Mouse (Mus musculus): ENCODE results near the gene Rerg.
A peak's percentile ranks its signal among the peaks of the same experiment; 100 is the strongest.

Rerg gene

DNA sequence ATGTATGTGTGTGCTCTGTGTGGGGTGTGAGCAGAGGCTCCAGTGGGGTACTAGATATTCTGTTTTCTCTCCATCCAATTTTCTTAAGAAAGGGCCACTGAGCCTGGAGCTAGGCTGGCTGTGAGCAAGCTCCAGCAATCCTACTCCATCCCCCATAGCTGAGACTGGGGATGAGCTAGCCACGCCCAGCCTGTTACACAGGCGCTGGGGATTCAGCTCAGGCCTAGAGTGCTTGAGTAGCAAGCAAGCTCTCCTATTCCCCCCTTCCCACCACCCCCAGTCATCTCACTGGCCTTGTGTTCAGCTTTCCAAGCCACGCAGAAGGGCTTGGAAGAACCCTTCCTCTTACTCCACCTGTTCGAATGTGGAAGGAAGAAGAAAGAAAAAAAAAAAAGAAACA, 7.2 kb downstream of the Rerg start:
- DNase-seq (ENCODE audit: extremely low spot score), result no peak

DNA sequence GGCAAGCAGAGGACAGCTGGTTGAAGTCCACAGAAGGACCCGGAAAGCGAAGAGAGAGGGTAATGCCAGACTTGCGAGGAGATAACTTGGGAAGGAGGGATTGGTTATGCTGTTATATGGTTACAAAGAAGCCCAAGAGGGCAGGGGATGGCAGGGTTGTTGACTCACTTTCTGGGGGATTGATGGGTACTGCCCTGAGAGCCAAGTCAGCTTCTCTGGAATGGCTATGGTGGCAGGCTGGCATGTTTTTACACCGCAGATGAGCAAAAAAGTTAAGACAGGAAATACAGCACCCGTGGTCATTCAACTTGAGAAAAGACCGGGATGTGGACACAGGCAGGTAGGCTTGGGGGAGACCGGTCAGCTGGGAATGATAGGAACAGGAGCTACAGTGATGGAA, 7.8 kb downstream of the Rerg start:
- no peak for DNase-seq (ENCODE audit: extremely low spot score)

DNA sequence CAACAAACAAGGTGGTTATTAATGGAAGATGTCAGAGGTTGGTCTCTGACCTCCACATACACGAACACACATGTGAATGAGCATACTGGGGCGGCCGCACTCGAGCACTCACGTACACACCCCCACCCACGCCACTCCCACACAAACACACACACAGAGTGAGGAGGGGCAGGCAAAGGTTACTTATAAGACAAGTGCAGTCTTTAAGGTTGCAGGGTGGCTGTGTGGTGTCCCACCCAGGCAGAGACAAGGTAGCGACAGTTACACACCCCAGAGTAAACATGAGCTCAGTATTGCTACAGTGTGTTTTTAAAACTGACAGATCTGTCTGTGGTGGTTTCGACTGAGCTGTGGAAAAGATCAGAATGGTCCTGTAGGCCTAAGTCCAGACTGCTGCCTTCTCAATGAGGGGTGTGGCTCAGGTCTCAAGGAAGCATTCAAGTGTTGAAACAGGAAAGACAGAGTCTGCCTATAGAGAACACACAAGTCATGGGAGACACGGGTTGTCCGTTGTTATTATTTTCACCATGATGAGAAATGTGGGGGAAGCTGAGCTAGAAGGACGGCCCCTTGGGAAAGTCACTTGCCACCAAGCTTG, 8.7 kb downstream of the Rerg start:
- DNase-seq (ENCODE audit: extremely low spot score), result no peak

DNA sequence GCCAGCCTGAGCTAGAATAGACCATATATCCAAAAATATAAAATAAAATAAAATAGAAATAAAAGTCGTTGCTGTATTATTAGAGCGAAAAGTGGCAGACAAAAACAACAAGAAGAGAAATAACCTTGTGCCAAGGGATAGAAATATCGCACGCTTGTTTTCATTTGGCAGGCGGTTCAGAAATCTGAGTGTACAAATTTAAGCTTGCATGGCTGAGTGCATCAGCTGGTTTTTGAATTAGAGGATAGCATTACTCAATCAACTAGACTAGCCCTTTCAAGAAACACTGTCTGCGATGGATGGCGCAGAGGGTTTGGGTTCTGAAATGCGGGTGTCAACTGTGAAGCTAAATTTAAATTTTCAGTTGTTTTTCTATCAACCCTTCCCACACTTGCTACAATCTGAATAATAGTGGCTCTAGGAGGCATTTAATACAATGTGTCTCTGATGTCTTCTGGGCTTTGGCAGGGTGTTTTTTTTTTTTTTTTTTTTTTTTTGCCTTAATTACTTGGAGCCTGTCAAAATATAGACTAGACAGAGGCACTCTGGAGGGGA, 10.8 kb downstream of the Rerg start:
- DNase-seq (ENCODE audit: extremely low spot score), result no peak

DNA sequence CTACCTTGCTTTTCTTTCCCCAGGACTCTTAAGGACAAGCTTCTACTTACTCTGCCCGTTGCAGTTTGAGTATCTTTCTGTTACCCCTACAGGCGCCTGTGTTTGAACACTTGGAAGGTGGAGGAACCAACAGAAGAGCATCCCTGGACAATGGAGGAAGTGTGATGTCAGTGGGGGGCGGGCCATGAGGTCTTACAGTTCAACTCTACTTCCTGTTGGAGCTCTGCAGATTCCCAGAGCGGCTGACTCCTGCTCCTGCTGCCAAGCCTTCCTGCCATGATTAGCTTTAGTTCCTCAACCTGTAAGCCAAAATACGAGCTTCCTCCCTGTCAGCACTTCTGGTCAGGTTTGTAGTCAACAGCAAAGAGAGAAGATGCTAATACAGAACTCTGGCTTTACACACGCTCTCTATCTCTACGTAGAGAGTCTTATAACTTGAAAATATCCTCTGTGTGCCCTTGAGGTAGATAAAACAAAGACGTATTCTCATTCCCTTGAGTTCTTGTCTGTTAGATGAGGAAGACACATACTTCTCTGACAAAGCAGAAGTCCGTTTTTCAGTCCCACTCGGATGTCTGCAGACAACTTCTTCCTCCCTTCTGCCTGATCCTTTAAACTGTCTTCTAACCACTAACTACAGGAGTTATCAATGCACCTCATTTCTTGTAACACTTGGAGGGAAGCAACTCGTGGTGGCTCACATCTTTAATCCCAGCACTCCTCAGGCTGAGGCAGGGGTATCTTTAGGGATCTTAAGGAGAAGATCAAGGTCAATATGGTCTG, 13.7 kb downstream of the Rerg start:
- DNase-seq (ENCODE audit: extremely low spot score), result no peak

DNA sequence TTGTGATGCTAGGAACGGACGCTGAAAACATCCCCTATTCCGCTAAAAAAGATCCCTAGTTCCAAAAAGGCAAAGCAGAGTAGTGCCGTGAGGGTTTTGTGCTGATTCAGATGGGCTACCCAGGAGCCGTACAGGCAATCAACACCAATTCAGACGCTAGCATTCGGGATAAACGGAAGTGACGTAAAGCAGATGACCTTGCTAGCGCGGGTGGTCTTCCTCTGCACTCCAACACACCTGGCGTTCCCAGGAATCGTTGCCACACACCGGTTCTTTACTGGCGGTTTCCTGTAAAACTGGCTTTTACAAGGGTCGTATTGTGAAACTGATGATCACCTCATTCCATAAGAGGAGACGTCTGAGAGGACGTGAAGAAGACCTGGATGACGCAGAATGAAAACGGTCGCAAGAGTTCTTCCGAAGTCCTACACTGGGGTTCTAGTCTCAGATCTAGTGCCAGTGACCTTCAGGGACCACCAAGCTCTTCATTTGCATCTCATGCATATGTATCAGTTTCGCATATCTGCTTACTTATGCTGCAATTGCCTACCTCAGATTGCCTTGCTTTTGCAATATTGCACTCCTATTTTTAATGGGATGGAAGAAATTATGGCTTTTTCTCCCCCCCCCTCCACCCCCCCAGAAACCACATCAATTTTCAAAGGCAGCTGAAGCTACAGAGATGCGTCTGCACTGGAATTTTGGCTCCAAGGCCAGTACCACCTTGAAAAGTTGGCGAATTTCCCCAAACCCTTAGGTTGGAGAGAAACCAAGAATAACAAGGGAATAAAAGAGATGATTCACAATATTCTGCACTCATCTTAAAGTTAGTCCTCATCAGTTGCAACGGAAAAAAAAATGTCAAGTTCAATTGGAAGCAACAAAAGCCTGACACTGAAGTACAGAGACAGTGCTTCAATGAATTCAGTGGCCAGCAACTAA, 14.8 kb downstream of the Rerg start:
- no peak for DNase-seq (ENCODE audit: extremely low spot score)

DNA sequence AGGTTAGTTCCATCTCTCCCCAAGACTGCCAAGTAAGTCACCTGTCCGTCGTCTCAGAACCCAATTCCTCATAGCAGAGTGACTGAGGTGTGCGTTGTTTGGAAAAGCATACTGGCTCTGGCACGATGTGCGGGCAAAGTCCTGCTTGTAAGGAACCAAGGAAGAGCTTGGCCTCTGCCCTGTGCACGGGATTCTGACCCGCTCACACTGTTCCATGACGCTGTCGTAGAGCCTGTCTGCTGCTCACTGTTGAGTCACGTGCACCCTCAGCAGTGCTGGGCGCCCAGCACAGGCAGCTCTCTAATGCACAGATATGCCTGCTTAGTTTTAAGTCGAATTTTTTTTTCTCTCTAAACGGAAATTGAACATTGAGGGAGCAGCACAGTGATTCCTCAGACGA, 17.3 kb downstream of the Rerg start:
- DNase-seq (ENCODE audit: extremely low spot score), result no peak

DNA sequence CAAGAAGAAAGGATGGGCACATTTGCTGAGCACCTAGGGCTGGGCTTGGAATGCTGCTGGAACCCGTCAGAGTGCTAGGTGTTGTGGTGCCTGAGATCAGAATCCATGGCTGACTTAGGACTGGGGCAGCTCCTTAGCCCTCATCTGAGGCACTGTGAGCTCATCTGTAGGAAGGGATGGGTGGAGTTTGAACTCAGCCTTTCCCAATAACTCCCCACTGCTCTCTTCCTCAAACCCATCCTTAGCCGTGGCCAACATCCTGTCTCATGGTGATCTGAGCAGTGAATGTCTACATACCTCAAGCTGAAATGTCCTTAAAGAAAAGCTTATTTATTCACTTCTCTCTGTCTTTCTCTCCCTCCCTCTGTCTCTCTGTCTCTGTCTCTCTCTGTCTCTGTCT, 19.3 kb downstream of the Rerg start:
- no peak for DNase-seq (ENCODE audit: extremely low spot score)

DNA sequence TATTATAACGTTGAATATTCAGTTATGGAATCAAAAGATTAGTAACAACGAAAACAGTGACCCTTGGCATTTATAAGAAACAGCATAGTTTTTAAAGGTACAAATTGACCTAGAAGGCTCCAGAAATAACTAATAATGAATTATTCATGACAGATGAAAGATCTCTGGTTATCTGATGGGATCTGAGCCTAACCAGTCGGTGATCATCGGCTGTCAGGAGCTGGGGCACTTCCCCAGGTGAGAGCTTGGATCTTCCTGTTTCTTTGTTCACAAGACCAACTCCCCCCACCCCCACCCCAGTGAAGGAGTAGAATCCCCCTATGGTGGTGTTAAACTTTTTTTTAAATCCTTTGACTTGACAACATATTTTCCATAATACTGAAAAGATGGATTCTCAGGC, 20.5 kb downstream of the Rerg start:
- DNase-seq (ENCODE audit: extremely low spot score), result no peak

DNA sequence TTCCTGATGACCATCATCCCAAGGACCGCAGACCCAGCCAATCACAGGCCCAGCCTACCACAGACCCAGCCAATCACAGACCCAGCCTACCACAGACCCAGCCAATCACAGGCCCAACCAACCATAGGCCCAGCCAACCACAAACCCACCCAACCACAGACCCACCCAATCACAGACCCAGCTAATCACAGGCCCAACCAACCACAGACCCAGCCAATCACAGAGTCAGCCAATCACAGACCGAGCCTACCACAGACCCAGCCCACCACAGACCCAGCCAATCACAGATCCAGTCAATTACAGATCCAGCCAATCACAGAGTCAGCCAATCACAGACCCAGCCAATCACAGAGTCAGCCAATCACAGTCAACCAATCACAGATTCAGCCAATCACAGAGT, 23.4 kb downstream of the Rerg start:
- DNase-seq (ENCODE audit: extremely low spot score), result no peak

DNA sequence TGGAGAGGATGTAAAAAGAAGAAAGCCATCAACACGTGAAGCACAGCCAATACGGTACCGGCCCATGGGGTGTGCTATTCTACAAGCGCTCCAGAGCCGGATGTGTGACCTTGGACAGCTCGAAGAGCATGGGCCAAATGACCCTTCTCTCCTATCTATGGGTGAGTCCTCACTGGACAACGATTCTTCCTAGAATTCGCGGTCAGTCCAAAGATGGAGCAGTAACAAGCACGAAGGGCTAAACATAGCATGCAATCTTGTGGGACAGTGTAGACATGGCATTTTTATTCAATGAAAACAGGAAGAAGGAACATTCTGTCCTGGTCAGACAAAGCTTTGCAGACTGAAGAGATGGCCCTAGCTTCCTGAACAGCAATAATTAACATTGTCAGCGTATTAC, 24.7 kb downstream of the Rerg start:
- DNase-seq (ENCODE audit: extremely low spot score), result no peak

DNA sequence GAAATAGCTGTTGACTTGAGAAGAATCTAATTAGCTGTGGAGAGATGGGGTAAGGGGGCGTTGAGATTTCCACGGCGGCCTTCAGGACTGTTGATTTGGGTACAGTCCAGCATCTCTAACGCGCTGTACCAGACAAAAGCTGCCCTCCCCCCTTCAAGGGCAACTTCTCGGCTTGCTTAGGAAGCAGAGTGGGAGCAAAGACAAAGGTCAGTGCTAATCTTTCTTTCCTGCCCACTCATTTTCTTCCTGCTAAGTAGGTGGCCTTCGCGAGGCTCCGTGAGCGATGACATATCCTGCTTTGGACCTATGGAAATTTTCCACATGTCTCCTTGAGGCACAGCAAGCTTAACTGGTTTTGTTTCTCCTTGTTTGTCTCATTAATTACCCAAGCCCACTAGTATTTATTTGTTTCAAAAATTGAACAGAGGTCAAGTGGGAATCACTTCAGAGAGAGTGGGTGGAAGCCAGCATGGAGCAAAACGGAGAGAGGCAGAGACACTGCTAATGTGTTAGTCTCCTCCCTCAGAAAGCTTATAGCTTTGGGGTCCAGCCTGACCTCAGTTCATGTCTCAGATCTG, 25.2 kb downstream of the Rerg start:
- no peak for DNase-seq (ENCODE audit: extremely low spot score)

DNA sequence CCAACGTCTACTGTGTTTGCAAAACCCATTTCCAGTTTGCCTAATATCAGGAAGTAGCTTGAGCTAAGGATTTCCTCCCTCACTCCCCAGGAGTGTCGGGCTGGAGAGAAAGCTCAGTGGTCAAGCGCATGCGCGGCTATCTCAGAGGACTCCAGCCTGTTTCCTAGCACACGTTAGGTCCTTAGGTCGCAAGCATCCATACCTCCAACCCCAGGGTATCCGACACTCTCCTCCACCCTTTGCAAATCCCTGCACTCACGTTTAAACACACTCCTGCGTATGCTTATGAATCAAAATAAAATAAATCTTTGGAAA, 25.8 kb downstream of the Rerg start:
- DNase-seq (ENCODE audit: extremely low spot score), result no peak

DNA sequence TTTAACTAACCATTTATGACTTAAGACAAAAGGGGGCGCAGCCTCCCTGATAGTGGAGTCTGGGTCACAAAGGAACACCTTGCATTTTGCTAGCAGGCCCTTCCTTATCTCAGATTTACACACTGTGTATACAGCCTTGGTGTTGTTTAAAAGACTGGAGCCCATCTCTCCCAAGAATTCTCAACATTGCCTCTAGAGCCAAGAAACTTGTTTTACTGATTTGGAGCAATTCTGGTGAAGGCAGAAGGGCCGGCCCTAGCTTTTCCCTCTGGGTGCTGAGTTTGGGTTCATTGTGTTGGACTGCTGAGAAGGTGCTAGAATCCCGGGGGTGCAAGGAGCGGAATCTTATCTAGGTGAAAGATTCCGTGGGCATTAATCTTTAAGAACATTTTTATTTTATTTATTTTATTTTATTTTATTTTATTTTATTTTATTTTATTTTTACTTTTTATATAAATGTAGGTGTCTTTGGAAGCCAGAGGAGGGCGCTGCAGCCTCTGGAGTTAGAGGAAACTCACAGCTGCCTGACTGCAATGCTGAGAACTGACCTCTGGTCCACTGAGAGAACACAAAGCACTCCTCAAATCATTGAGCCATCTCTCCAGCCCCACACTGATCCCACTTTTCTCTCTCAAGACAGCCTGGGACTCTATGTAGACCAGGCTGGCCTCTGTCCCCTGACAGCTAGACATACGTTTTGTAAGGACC, 26.3 kb downstream of the Rerg start:
- DNase-seq (ENCODE audit: extremely low spot score), result no peak

DNA sequence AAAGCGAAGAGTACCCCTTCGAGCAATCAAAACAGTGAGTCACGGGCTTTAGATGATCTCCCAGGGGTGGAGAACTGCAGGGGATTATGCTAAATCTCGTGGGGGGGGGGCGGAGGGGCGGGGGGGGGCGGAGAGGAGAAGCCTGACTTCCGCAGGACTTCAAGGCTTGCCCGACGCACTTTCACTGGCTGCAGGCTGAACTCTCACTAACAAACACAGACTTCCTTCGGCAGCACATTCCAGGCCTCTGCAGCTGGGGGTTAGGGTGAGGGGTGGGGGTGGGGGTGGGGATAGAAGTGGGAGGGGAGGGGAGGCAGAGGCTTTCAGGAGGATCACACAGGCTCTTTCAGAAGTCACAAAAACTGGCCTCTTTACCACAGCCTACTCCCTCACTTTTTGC, 27.5 kb downstream of the Rerg start:
- DNase-seq (ENCODE audit: extremely low spot score), result peak; percentile 69

DNA sequence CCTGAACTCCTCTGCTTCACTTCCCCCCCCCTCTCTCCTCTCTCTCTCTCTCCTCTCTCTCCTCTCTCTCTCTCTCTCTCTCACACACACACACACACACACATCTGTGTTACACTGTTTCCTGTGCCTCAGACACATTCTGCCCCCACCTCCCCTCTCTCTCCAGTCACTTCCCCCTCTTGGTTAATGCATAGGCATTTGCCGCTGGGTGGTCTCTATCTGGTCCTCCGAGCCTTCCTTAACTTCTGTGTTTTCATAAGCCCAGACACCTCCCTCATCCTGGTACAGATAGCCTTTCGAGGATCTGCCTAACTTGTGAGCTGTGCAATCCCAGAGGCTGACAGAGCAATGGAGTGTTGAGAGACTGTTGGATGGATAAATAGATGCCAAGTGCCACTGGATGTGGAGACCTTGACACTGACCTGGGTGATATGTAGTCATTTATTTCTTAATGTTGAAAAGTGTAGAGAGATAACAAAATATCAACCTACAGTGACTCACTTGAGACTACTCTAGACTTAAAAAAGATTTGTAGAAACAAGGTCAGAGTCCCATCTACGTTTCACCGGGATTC, 29.0 kb downstream of the Rerg start:
- DNase-seq (ENCODE audit: extremely low spot score), result no peak

DNA sequence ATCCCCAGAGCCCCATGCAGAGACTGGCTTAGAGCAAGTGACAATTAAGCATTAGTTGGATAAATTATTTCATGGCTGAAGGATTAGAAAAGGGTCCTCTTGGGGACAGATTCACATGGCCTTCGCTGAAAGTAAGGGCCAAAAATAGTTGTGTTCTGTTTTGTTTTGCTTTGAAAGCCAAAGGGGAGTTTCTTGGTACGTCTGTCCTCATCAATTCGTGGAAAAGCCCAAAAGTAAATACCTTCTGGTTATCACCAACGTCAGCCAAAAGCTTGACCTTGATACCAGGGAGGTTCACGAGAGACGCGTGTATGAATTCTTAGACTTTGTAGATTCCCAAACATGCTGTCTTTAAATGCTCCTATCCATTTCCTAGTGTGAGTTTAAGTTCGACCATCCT, 31.5 kb downstream of the Rerg start:
- DNase-seq (ENCODE audit: extremely low spot score), result no peak

DNA sequence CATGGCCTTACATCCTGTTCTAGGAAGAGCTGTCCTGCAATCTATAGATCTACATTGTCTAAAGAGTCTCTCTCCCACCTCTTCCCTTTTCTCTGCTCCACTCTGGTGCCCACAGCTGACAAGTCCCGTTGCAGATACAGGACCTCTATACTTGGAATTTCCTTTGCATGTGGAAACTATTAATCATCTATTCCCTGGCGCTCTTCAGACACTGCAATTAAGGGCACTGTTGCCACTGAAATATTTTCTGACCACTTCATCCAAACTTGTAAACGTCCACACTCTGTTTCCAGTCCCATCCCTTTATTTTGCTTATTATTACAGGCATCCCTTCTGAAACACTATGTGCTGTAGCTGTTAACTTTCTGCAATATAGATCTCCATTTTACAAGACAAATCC, 31.9 kb downstream of the Rerg start:
- no peak for DNase-seq (ENCODE audit: extremely low spot score)

DNA sequence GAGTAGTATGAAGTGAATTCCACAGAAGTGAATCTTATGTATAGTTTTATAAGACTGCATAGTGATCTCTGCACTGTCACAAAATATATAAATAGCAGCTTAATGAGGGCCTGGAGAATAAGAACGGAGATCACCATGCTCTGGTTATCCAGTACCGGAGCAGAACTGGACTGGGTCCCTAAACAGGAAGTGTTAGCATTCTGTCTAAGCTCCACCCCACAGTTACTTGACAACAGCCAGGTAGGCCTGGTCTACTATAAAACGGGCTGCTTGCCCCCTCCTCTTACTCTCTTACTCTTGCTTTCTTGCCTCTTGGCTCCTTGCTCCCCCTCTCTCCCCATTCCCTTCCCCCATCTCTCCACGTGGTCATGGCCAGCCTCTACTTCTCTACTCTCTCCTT, 33.9 kb downstream of the Rerg start:
- DNase-seq (ENCODE audit: extremely low spot score), result no peak

DNA sequence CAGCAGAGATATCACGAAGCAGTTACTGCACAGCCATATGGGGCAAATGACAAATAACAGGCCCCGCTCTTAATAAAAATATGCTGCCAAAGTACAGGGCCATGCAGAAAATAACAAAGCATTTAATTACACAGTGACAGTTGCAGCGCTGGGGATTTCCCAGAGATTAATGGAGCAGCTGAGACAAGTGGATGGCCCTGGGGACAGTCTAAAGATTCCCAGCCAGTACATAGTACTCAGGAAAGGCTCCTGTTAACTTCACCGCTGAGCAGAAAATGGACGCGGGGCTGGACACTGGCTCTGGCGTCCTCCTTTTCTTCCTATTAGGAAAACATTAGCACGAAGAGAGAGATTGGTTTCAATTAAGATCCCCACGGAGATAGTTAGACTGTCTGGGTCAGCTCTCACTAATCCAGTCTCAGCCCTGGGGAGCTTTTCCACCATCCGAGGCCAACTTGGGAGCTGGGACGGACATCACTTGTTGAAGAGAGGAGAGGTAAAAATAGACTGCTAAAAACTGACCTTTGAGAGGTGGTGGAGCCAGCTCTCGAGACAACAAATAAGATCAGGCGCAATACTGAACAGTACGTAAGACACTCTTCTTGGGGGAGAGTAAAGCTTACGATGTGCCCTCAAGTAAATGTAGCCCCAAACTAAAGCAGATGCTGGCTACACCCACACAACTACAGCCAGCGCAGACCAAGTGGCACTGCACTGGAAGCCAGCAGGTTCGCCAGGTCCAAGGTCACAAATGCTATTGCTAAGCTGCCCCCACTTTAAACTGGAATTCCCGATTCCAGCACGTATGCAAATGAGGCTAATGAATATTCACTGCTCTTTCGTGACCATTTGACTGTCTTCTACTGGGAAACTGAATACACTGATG, 34.5 kb downstream of the Rerg start:
- DNase-seq (ENCODE audit: extremely low spot score), result no peak
